Mouse (Mus musculus) bone marrow, adult 2 months (tissue): ENCODE data around the gene Arfip1. TPM values are rescaled to one million over a fixed set of nuclear protein-coding genes. Genes with fewer than 3 reads are reported as not detected.
A peak's percentile ranks its signal among the peaks of the same experiment; 100 is the strongest.

Source experiments
- H3K27ac ChIP-seq: fragments of 200-500 bp; 2 replicates; pipeline ENCODE4 v1.5.1; 2012; ENCODE audit warnings: low read depth, mild to moderate bottlenecking, control low read depth, inconsistent platforms, low read length; ENCODE audit not compliant: control insufficient read depth, poor library complexity, insufficient read depth
- H3K4me1 ChIP-seq: fragments of 200-500 bp; 2 replicates; pipeline ENCODE4 v1.6.1; 2011; ENCODE audit warnings: low read length; ENCODE audit not compliant: control insufficient read depth, insufficient read depth
- H3K4me3 ChIP-seq: fragments of 200-500 bp; replicated peaks from 2 replicates; pipeline ENCODE3; 2011; ENCODE audit warnings: mild to moderate bottlenecking, low read depth, low read length, control low read depth; ENCODE audit not compliant: control insufficient read depth
- CTCF ChIP-seq: fragments of 200-500 bp; IDR thresholded peaks from 2 replicates; pipeline ENCODE4 v1.5.1; 2011; ENCODE audit warnings: low read length, control low read depth; ENCODE audit not compliant: control insufficient read depth, insufficient read depth
- POLR2A ChIP-seq: fragments of 200-500 bp; IDR thresholded peaks from 2 replicates; pipeline ENCODE4 v1.6.1; 2011; ENCODE audit warnings: low read depth, mild to moderate bottlenecking, control low read depth, low read length, borderline replicate concordance; ENCODE audit not compliant: control insufficient read depth
- WGBS: fragments of 180-500 bp; shearing (Covaris S2); methylation state at CpG from one replicate; pipeline ENCODE4 v1.1.7; 2018; 5-methylcytosine and 5-hydroxymethylcytosine counted together
- polyA plus RNA-seq: library from polyadenylated mRNA; stranded (reverse); fragments of >200 nt; gene quantifications from 2 replicates; pipeline ENCODE4 v1.2.4, GENCODE M21; 2011; ENCODE audit warnings: low replicate concordance; ENCODE audit not compliant: missing spikeins, insufficient read depth, insufficient read length

The Arfip1 gene
- polyA plus RNA-seq, 1 experiment: 9.6 TPM

DNA sequence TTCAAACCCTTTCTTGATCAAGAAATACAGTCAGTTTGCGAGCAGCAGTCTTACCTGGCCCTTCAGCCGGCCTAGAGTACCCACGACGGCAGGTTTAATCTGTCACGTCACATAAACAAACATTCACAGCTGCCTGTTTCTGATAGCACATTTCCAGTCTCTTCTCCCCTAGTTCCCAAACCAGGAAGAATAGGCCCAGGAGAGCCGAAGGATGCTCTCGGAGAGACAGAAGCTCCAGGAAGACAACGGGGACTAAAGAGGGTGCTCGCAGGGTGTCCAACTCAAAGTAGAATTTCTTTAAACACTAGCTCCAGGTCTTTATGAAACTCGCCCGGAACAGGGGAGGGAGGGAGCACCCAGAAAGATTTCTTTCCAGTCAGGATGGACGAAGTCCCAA, 103.5 kb downstream of the Arfip1 start:
- WGBS: 42% methylated on average over 12 of the region's 12 CpGs
- no peaks in the 10 kb centered on the region; the same call in 1 of the 2 replicates for H3K4me1 ChIP-seq

DNA sequence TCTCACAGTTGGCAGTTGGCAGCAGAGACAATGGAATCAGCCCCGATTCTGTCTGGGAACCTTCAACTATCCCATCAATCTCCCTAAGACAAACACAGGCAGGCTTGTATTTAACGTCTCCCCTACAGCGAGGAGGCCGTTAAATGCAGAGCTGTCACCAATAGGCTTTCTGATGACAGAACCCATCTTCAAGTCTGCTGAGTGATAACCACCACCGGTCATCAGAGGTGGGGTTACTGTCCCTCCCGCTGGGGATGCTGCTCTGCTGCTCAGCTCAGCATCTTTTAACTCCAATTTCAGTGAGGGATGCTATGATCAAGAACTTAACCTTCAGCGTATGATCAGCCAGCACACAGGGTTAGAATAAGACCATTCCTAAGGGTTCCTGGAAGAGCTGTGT, 104.2 kb downstream of the Arfip1 start:
- peaks cover 2% of the 10 kb centered on the region for H3K4me1 ChIP-seq
- TF ChIP-seq CTCF: no peak
- no peak for TF ChIP-seq POLR2A
- peak overlapping the region; percentile 80 for H3K27ac ChIP-seq
- H3K4me3 ChIP-seq: peak overlapping the region; percentile 82
- 62% methylated on average over 7 of the region's 7 CpGs for WGBS

More for the DNA sequence above, 103.5 kb downstream of the Arfip1 start:
- Histone ChIP-seq H3K27ac (peak overlapping the region; percentile 82), H3K4me3 (peak overlapping the region; percentile 82)
- no peak for TF ChIP-seq CTCF
- TF ChIP-seq POLR2A: no peak

DNA sequence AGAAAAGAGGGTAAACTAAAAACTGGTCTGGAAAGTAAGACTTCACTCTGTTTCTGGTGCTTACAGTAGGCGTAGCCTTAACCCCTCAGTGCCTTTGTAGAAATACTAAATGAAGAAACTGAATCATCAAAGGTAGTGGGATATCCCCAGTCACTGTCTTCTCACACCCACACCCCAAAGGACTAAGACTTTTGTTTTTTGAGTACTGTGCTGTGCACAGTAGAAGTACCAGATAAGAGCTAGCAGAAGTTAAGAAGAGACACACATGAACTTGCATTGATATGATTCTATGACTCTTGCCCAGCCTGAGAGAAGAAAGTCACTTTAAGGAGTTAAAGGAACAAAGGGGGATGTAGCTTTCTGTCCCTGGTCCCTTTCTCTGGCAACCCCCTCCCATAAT, 104.9 kb downstream of the Arfip1 start:
- 83% methylated on average over 1 of the region's 1 CpGs for WGBS
- Histone ChIP-seq H3K4me3 (peak overlapping the region; percentile 82), H3K4me1 (peaks cover 2% of the 10 kb centered on the region), H3K27ac (no peak overlapping the region; the same call in 1 of the 2 replicates)
- no peak for TF ChIP-seq POLR2A
- no peak for TF ChIP-seq CTCF

DNA sequence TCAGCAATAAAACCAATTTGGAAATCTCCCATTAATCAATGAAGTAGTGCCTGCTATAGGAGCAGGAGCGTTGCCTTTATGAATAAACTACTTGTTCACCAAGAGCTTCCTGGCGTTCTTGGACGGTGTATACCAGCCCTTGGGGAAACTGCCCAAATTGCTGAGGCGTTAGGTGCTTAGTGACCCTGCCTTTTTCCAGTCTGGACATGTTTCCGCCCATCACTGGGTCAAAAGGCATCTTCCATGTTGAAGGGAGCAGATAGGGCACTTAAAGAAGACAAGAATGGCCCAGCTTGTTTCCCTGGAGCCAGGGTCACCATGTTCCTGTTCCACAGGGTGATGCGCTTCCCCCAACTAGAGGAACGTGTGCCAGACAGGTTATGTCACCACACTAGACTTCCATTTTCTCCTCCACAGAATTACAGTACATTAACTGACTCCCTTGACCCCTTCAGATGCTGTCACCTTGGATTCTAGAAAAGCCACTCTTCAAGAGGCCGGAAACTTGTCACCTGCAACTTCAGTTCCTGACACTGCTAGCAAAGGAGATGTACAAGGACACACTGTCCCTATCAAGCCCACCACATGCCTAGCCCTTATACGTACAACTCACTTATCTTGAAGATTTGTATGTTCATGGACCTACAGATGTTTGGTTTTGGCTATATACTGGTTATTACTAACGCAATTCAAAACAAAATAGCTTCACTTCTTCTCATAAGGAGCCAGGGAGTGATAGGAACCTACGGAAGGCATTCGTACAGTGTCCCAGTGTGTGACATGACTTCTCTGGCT, 107.2 kb downstream of the Arfip1 start:
- TF ChIP-seq POLR2A (no peak), CTCF (no peak)
- no peak overlapping the region for H3K27ac ChIP-seq
- H3K4me1 ChIP-seq: peaks cover 2% of the 10 kb centered on the region
- 81% methylated on average over 12 of the region's 12 CpGs for WGBS
- no peak overlapping the region for H3K4me3 ChIP-seq

GRCm38 (mm10) chr3:84474398-84474797, 108.0 kb downstream of the Arfip1 start:
- H3K4me3 ChIP-seq: no peak overlapping the region
- no peak overlapping the region for H3K27ac ChIP-seq
- TF ChIP-seq CTCF: no peak
- WGBS: 79% methylated on average over 6 of the region's 6 CpGs
- peaks cover 4% of the 10 kb centered on the region for H3K4me1 ChIP-seq

GRCm38 (mm10) chr3:84472955-84473354, 109.5 kb downstream of the Arfip1 start:
- 45% methylated on average over 5 of the region's 5 CpGs for WGBS
- Histone ChIP-seq H3K27ac (peak overlapping the region; percentile 81), H3K4me1 (peaks cover 4% of the 10 kb centered on the region), H3K4me3 (peak overlapping the region; percentile 7)
- TF ChIP-seq CTCF (no peak), POLR2A (no peak)

DNA sequence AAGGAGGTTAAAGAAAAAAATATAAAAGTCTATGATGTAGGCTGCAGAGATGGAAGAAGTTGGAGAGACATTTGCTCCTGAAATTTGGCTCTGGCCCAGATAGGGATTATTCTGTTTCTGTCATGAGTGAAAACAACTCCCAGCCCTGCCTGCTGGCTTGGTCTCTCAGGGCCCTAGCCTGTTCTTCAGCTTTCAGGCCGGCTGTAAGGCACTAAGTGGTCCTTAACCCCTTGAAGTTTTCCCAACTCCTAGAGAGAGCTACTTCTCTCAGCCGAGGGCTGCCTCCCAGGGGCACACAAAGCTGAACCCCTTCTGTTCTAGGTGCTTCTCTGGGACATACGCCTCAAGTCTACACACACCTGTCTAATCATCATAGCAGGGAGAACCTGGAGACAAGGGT, 109.9 kb downstream of the Arfip1 start:
- Histone ChIP-seq H3K4me1 (peaks cover 4% of the 10 kb centered on the region), H3K4me3 (peak overlapping the region; percentile 7), H3K27ac (peak overlapping the region; percentile 81)
- WGBS: 68% methylated on average over 3 of the region's 3 CpGs
- no peak for TF ChIP-seq POLR2A
- TF ChIP-seq CTCF: no peak

DNA sequence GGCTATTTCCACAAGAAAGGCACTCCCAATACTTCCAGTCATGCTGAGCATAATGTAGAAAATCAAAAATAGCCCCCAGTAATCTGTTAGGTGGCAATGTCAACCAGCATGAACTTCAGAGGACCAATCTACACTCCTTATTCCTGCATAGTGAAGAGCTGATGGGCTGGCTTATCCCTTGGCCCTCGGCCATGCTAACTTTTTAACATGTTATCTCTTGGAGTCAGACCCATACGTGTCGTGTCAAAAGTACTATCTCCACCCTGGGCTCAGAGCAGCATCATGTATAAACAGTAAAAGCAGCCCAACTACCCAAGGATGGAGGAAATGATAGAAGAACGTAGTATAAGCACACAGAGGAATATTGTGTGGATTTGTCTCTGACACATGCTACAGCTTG, 111.3 kb downstream of the Arfip1 start:
- WGBS: 66% methylated on average over 4 of the region's 4 CpGs
- Histone ChIP-seq H3K4me1 (peaks cover 4% of the 10 kb centered on the region), H3K27ac (peak overlapping the region; percentile 90; the same call in 1 of the 2 replicates), H3K4me3 (no peak overlapping the region)
- TF ChIP-seq CTCF (no peak), POLR2A (no peak)

DNA sequence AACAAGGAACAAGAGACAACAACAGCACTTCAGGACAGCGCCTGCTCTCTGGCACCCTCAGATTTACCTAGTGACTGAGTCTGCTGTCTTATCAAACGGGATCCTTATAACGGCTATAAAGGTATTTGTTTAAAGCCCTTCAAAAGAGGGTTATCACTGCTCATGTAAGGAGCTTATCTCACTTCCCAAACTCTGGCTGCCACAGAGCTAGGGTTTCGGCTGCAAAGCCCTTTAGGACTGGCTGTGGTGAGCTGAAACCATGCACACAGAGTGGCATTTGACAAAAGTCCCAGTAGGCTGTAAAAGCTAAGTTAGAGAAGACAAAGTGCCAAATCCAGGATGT, 114.3 kb downstream of the Arfip1 start:
- TF ChIP-seq POLR2A (no peak), CTCF (no peak)
- Histone ChIP-seq H3K4me1 (peaks cover 1% of the 10 kb centered on the region), H3K27ac (no peak overlapping the region), H3K4me3 (no peak overlapping the region)
- 54% methylated on average over 4 of the region's 4 CpGs for WGBS
